Mouse (Mus musculus): ENCODE data around the gene Igsf3. TPM values are rescaled to one million over a fixed set of nuclear protein-coding genes. Genes with fewer than 3 reads are reported as not detected.

Gene Igsf3
- polyA plus RNA-seq, 1 experiment from 2014 or later = 30.0 TPM

GRCm38 (mm10) chr3:101418740-101419652 is 42.1 kb downstream of the Igsf3 start:
- Histone ChIP-seq H3K27ac (ENCODE audit: low read depth, low read length) (no peak overlapping the region), H3K36me3 (ENCODE audit: control insufficient read depth, insufficient read depth, low read length) (no peaks in the 10 kb centered on the region), H3K4me2 (ENCODE audit: low read length) (no peak overlapping the region), H3K4me3 (ENCODE audit: low read depth, low read length) (no peak overlapping the region), H3K4me1 (ENCODE audit: control insufficient read depth, insufficient read depth, low read length) (no peaks in the 10 kb centered on the region), H3K9ac (ENCODE audit: low read length) (no peak overlapping the region), H3K9me3 (replicated peaks; ENCODE audit: control insufficient read depth, low read length) (no peaks in the 10 kb centered on the region), H3K27me3 (replicated peaks; ENCODE audit: control insufficient read depth, insufficient read depth, low read length) (no peaks in the 10 kb centered on the region)
- ATAC-seq (no peak), DNase-seq (ENCODE audit: low spot score) (no peak)
- 91% methylated on average over 18 of the region's 18 CpGs for WGBS

GRCm38 (mm10) chr3:101419653-101419994 is 42.7 kb downstream of the Igsf3 start:
- no peak overlapping the region for H3K4me3 ChIP-seq (ENCODE audit: low read depth, low read length)
- no peak overlapping the region for H3K9ac ChIP-seq (ENCODE audit: low read length)
- 86% methylated on average over 10 of the region's 10 CpGs for WGBS
- H3K36me3 ChIP-seq (ENCODE audit: control insufficient read depth, insufficient read depth, low read length) = no peaks in the 10 kb centered on the region
- H3K27me3 ChIP-seq (replicated peaks; ENCODE audit: control insufficient read depth, insufficient read depth, low read length) = no peaks in the 10 kb centered on the region
- DNase-seq (ENCODE audit: low spot score) (no peak), ATAC-seq (no peak)
- no peak overlapping the region for H3K4me2 ChIP-seq (ENCODE audit: low read length)
- no peaks in the 10 kb centered on the region; the same call in 1 of the 2 replicates for H3K4me1 ChIP-seq (ENCODE audit: control insufficient read depth, insufficient read depth, low read length)
- no peak overlapping the region for H3K27ac ChIP-seq (ENCODE audit: low read depth, low read length)
- no peaks in the 10 kb centered on the region for H3K9me3 ChIP-seq (replicated peaks; ENCODE audit: control insufficient read depth, low read length)

- H3K27ac ChIP-seq (ENCODE audit: low read depth, low read length) = no peak overlapping the region
- H3K27me3 ChIP-seq (replicated peaks; ENCODE audit: control insufficient read depth, insufficient read depth, low read length) = no peaks in the 10 kb centered on the region
- no peak overlapping the region for H3K9ac ChIP-seq (ENCODE audit: low read length)
- H3K9me3 ChIP-seq (replicated peaks; ENCODE audit: control insufficient read depth, low read length) = no peaks in the 10 kb centered on the region
- no peak overlapping the region for H3K4me2 ChIP-seq (ENCODE audit: low read length)
- WGBS = 16% methylated on average over 4 of the region's 4 CpGs
- no peaks in the 10 kb centered on the region; the same call in 1 of the 2 replicates for H3K4me1 ChIP-seq (ENCODE audit: control insufficient read depth, insufficient read depth, low read length)
- no peak overlapping the region for H3K4me3 ChIP-seq (ENCODE audit: low read depth, low read length)
- 0 out of 2 replicates have a peak, but pooled peaks cover 3% of the 10 kb centered on the region for H3K36me3 ChIP-seq (ENCODE audit: control insufficient read depth, insufficient read depth, low read length)
- ATAC-seq = no peak
- no peak for DNase-seq (ENCODE audit: low spot score)
These were observed 46.3 kb downstream of the Igsf3 start for GRCm38 (mm10) chr3:101423188-101423587.

GRCm38 (mm10) chr3:101424295-101424885 is 47.5 kb downstream of the Igsf3 start:
- no peak overlapping the region for H3K4me2 ChIP-seq (ENCODE audit: low read length)
- no peaks in the 10 kb centered on the region for H3K9me3 ChIP-seq (replicated peaks; ENCODE audit: control insufficient read depth, low read length)
- WGBS = 88% methylated on average over 10 of the region's 10 CpGs
- no peak for DNase-seq (ENCODE audit: low spot score)
- no peak for ATAC-seq
- H3K4me1 ChIP-seq (ENCODE audit: control insufficient read depth, insufficient read depth, low read length) = no peaks in the 10 kb centered on the region; the same call in 1 of the 2 replicates
- no peak overlapping the region for H3K9ac ChIP-seq (ENCODE audit: low read length)
- H3K27me3 ChIP-seq (replicated peaks; ENCODE audit: control insufficient read depth, insufficient read depth, low read length) = no peaks in the 10 kb centered on the region
- H3K27ac ChIP-seq (ENCODE audit: low read depth, low read length) = no peak overlapping the region
- no peak overlapping the region for H3K4me3 ChIP-seq (ENCODE audit: low read depth, low read length)
- H3K36me3 ChIP-seq (ENCODE audit: control insufficient read depth, insufficient read depth, low read length) = 0 out of 2 replicates have a peak, but pooled peaks cover 7% of the 10 kb centered on the region

GRCm38 (mm10) chr3:101429982-101430754 is 53.3 kb downstream of the Igsf3 start:
- Histone ChIP-seq H3K4me2 (ENCODE audit: low read length) (no peak overlapping the region), H3K9ac (ENCODE audit: low read length) (no peak overlapping the region), H3K36me3 (ENCODE audit: control insufficient read depth, insufficient read depth, low read length) (peaks cover 17% of the 10 kb centered on the region; the same call in 1 of the 2 replicates), H3K4me3 (ENCODE audit: low read depth, low read length) (no peak overlapping the region), H3K4me1 (ENCODE audit: control insufficient read depth, insufficient read depth, low read length) (no peaks in the 10 kb centered on the region), H3K27me3 (replicated peaks; ENCODE audit: control insufficient read depth, insufficient read depth, low read length) (no peaks in the 10 kb centered on the region), H3K9me3 (replicated peaks; ENCODE audit: control insufficient read depth, low read length) (no peaks in the 10 kb centered on the region), H3K27ac (ENCODE audit: low read depth, low read length) (no peak overlapping the region)
- no peak for ATAC-seq
- DNase-seq (ENCODE audit: low spot score) = no peak
- WGBS = 93% methylated on average over 8 of the region's 8 CpGs

GRCm38 (mm10) chr3:101430755-101431115 is 53.9 kb downstream of the Igsf3 start:
- 82% methylated on average over 2 of the region's 2 CpGs for WGBS
- no peak overlapping the region for H3K4me3 ChIP-seq (ENCODE audit: low read depth, low read length)
- ATAC-seq (no peak), DNase-seq (ENCODE audit: low spot score) (no peak)
- H3K9ac ChIP-seq (ENCODE audit: low read length) = no peak overlapping the region
- no peak overlapping the region for H3K27ac ChIP-seq (ENCODE audit: low read depth, low read length)
- H3K4me2 ChIP-seq (ENCODE audit: low read length) = no peak overlapping the region
- no peaks in the 10 kb centered on the region for H3K4me1 ChIP-seq (ENCODE audit: control insufficient read depth, insufficient read depth, low read length)
- no peaks in the 10 kb centered on the region for H3K9me3 ChIP-seq (replicated peaks; ENCODE audit: control insufficient read depth, low read length)
- no peaks in the 10 kb centered on the region for H3K27me3 ChIP-seq (replicated peaks; ENCODE audit: control insufficient read depth, insufficient read depth, low read length)
- H3K36me3 ChIP-seq (ENCODE audit: control insufficient read depth, insufficient read depth, low read length) = peaks cover 19% of the 10 kb centered on the region; the same call in 1 of the 2 replicates

GRCm38 (mm10) chr3:101435672-101436071 is 58.8 kb downstream of the Igsf3 start:
- Histone ChIP-seq H3K27ac (ENCODE audit: low read depth, low read length) (no peak overlapping the region), H3K27me3 (replicated peaks; ENCODE audit: control insufficient read depth, insufficient read depth, low read length) (no peaks in the 10 kb centered on the region), H3K4me2 (ENCODE audit: low read length) (no peak overlapping the region), H3K4me1 (ENCODE audit: control insufficient read depth, insufficient read depth, low read length) (no peaks in the 10 kb centered on the region), H3K9me3 (replicated peaks; ENCODE audit: control insufficient read depth, low read length) (no peaks in the 10 kb centered on the region), H3K36me3 (ENCODE audit: control insufficient read depth, insufficient read depth, low read length) (peaks cover 20% of the 10 kb centered on the region), H3K9ac (ENCODE audit: low read length) (no peak overlapping the region), H3K4me3 (ENCODE audit: low read depth, low read length) (no peak overlapping the region)
- no peak for DNase-seq (ENCODE audit: low spot score)
- 90% methylated on average over 8 of the region's 8 CpGs for WGBS
- no peak for ATAC-seq

GRCm38 (mm10) chr3:101436469-101436868 is 59.6 kb downstream of the Igsf3 start:
- Histone ChIP-seq H3K4me1 (ENCODE audit: control insufficient read depth, insufficient read depth, low read length) (no peaks in the 10 kb centered on the region), H3K9me3 (replicated peaks; ENCODE audit: control insufficient read depth, low read length) (no peaks in the 10 kb centered on the region), H3K27me3 (replicated peaks; ENCODE audit: control insufficient read depth, insufficient read depth, low read length) (no peaks in the 10 kb centered on the region), H3K4me2 (ENCODE audit: low read length) (no peak overlapping the region), H3K36me3 (ENCODE audit: control insufficient read depth, insufficient read depth, low read length) (peaks cover 22% of the 10 kb centered on the region), H3K4me3 (ENCODE audit: low read depth, low read length) (no peak overlapping the region), H3K9ac (ENCODE audit: low read length) (no peak overlapping the region), H3K27ac (ENCODE audit: low read depth, low read length) (no peak overlapping the region)
- ATAC-seq = no peak
- no peak for DNase-seq (ENCODE audit: low spot score)
- 83% methylated on average over 4 of the region's 4 CpGs for WGBS

Data from forebrain, embryonic 14.5 days (tissue).